Mouse (Mus musculus) spleen, adult 2 months (tissue): Measurements from ENCODE around the gene Stt3b. TPM values are rescaled to one million over a fixed set of nuclear protein-coding genes. Genes with fewer than 3 reads are reported as not detected.
A peak's percentile ranks its signal among the peaks of the same experiment; 100 is the strongest.

Experiments
- DNase-seq, 2 experiments: peaks; one replicate each; pipeline versions ENCODE4 v3.0.0 to v3.0.0-alpha.2; 2012 to 2021; ENCODE audit warnings: low spot score in 2 of 2, low read depth in 1 of 2
- H3K27ac ChIP-seq: fragments of 200-500 bp; 2 replicates; pipeline ENCODE4 v1.5.1; 2012; ENCODE audit warnings: low read length, inconsistent platforms; ENCODE audit not compliant: insufficient read depth
- H3K27me3 ChIP-seq: fragments of 200-500 bp; 2 replicates; pipeline ENCODE4 v1.6.1; 2012; ENCODE audit warnings: mild to moderate bottlenecking, moderate library complexity, low read length, inconsistent platforms; ENCODE audit not compliant: control insufficient read depth, insufficient read depth
- H3K36me3 ChIP-seq: fragments of 200-500 bp; 2 replicates; pipeline ENCODE4 v1.6.1; 2012; ENCODE audit warnings: mild to moderate bottlenecking, low read length, inconsistent platforms; ENCODE audit not compliant: control insufficient read depth, insufficient read depth
- H3K4me1 ChIP-seq: fragments of 200-500 bp; 2 replicates; pipeline ENCODE4 v1.6.1; 2011; ENCODE audit warnings: inconsistent platforms; ENCODE audit not compliant: control insufficient read depth, insufficient read depth, insufficient read length
- H3K4me3 ChIP-seq: fragments of 200-500 bp; 2 replicates; pipeline ENCODE4 v1.5.1; 2011; ENCODE audit warnings: mild to moderate bottlenecking, inconsistent platforms; ENCODE audit not compliant: insufficient read depth, insufficient read length; ENCODE audit errors: extremely low read depth
- CTCF ChIP-seq: fragments of 200-500 bp; IDR thresholded peaks from 2 replicates; pipeline ENCODE4 v1.5.1; 2011; ENCODE audit warnings: mild to moderate bottlenecking, inconsistent platforms; ENCODE audit not compliant: insufficient read depth, insufficient read length, insufficient replicate concordance; ENCODE audit errors: extremely low read depth
- POLR2A ChIP-seq: fragments of 200-500 bp; IDR thresholded peaks from 2 replicates; pipeline ENCODE4 v1.6.1; 2011; ENCODE audit warnings: low read depth, low read length, inconsistent platforms
- WGBS: fragments of 180-500 bp; shearing (Covaris S2); methylation state at CpG from one replicate; pipeline ENCODE4 v1.1.7; 2018; 5-methylcytosine and 5-hydroxymethylcytosine counted together
- polyA plus RNA-seq: library from polyadenylated mRNA; depleted of rRNA; stranded (reverse); fragments of >200 nt; gene quantifications from 2 replicates; pipeline ENCODE4 v1.2.3, GENCODE M21; 2012

The Stt3b gene
- polyA plus RNA-seq, 1 experiment: 33.5 TPM

DNA sequence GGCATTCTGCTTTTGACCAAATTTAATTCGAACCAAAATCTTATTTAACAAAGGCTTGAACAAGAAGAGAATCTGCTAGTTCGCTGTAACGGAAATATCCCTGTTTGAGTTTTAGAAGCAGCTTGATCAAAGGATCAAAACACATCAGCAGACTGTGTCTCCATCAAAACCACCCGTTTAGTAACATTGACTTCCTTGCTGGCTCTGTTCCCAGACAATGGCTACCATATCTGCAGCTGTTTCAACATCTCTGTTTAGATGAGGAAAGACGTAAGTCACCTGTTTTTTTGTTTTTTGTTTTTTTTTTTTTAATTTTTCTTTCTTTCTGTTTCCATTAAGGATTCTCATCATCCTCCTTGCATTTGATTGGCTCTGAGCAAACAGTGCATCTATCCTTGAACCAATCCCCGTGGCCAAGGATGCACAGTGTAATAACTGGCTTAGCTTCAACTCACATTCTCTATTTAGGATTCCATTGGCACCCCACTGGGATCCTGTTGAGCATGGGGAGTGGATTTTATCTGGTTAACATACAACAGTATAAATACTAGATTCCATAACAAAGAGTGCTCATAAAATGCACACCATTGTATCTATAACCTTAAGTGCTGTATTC lies 20.7 kb upstream of the Stt3b start:
- no peak for DNase-seq
- Histone ChIP-seq H3K4me3 (no peak overlapping the region), H3K36me3 (no peaks in the 10 kb centered on the region), H3K4me1 (no peaks in the 10 kb centered on the region), H3K27ac (no peak overlapping the region), H3K27me3 (no peaks in the 10 kb centered on the region)
- 43% methylated on average over 6 of the region's 6 CpGs for WGBS
- TF ChIP-seq CTCF: no peak
- no peak for TF ChIP-seq POLR2A

DNA sequence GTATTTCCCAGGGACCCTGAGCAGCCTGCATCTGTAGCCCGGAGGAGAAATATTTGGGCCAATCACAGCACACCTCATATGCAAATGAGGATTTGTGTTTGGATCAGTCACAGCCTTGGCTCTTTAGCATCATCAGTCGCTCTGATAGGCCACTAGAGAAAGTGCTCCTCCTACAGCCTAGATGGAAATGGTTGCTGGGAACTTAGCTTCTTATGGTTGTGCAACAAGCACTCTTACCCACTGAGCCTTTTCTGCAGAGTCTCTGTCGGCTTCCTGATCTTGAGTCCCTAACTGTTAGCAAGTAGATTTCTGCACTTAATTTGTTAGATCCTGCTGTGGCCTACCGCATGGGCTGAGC lies 16.3 kb upstream of the Stt3b start:
- no peaks in the 10 kb centered on the region for H3K36me3 ChIP-seq
- no peaks in the 10 kb centered on the region for H3K27me3 ChIP-seq
- H3K4me3 ChIP-seq: no peak overlapping the region
- 87% methylated on average over 4 of the region's 4 CpGs for WGBS
- DNase-seq: no peak
- no peak for TF ChIP-seq CTCF
- no peak for TF ChIP-seq POLR2A
- H3K4me1 ChIP-seq: no peaks in the 10 kb centered on the region; the same call in 1 of the 2 replicates
- peak overlapping the region; percentile 54; the same call in 1 of the 2 replicates for H3K27ac ChIP-seq

DNA sequence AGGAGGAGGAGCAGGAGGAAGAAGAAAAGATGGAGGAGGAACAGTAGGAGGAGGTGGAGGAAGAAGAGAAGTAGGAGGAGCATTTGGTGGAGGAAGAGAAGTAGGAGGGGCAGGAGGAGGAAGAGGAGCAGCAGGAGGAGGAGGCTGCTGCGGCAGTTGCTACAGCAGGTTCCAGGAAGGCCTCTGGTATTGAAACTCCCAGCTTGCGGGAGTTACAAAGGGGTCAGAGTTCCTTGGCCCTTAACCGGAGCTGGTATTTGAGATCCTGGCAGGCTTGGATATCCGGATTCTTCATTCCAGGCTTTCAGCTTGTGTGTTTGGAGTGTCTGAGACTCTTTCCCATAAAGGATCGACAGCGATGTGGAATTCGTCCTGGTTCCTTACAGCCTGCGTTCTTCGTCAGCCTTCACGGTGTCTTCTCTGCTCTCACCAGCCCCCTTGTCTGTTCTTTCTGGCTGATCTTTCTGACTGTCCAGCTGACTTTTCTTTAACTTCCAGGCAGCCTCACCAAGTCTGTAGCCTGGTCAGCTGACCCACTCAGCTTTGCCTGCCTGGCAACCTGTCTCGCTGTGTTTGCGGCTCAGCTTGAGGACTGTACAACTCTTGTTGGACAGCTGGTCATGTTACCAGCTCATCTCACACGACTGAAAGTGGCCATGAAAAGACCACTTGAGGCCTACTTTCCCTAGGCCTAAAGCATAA lies 15.8 kb upstream of the Stt3b start:
- H3K27me3 ChIP-seq: no peaks in the 10 kb centered on the region
- no peaks in the 10 kb centered on the region for H3K36me3 ChIP-seq
- no peaks in the 10 kb centered on the region; the same call in 1 of the 2 replicates for H3K4me1 ChIP-seq
- no peak for DNase-seq
- WGBS: 87% methylated on average over 13 of the region's 13 CpGs
- H3K27ac ChIP-seq: peak overlapping the region; percentile 54
- TF ChIP-seq POLR2A: no peak
- TF ChIP-seq CTCF: no peak
- H3K4me3 ChIP-seq: no peak overlapping the region

DNA sequence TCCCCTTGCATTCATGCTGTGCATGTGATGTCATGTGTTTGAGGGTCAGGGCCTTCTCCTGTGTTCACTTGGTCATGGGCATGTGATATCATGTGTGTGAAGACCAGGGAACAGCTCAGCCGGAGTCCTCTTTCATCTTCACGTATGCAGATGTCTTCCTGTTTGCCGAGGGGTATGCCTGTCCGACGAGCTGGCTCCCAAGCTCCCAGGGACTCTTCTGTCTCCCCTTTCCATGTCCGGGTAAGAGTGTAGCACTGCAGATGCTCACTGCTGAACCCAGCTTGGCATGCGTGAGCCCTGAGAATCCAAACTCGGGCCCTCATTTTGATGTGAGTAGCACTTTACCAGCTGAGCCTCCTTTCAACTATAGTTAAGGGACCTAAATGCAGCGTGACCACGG lies 13.4 kb upstream of the Stt3b start:
- H3K36me3 ChIP-seq: no peaks in the 10 kb centered on the region
- 86% methylated on average over 10 of the region's 10 CpGs for whole genome bisulfite sequencing
- no peak for DNase-seq
- no peak overlapping the region for H3K27ac ChIP-seq
- no peaks in the 10 kb centered on the region for H3K27me3 ChIP-seq
- TF ChIP-seq CTCF (no peak), POLR2A (no peak)
- no peak overlapping the region for H3K4me3 ChIP-seq
- no peaks in the 10 kb centered on the region; the same call in 1 of the 2 replicates for H3K4me1 ChIP-seq

GRCm38 (mm10) chr9:115322385-115322784 lies 12.2 kb upstream of the Stt3b start:
- H3K4me3 ChIP-seq: no peak overlapping the region
- H3K4me1 ChIP-seq: no peaks in the 10 kb centered on the region; the same call in 1 of the 2 replicates
- H3K27me3 ChIP-seq: no peaks in the 10 kb centered on the region
- DNase-seq: no peak
- no peaks in the 10 kb centered on the region for H3K36me3 ChIP-seq
- TF ChIP-seq POLR2A: no peak
- TF ChIP-seq CTCF: no peak
- WGBS: 89% methylated on average over 6 of the region's 6 CpGs
- H3K27ac ChIP-seq: no peak overlapping the region

GRCm38 (mm10) chr9:115321052-115321451 lies 10.8 kb upstream of the Stt3b start:
- no peaks in the 10 kb centered on the region for H3K36me3 ChIP-seq
- H3K27me3 ChIP-seq: no peaks in the 10 kb centered on the region
- WGBS: 87% methylated on average over 6 of the region's 6 CpGs
- DNase-seq: no peak
- no peak overlapping the region for H3K4me3 ChIP-seq
- H3K27ac ChIP-seq: no peak overlapping the region
- no peaks in the 10 kb centered on the region; the same call in 1 of the 2 replicates for H3K4me1 ChIP-seq
- TF ChIP-seq CTCF: no peak
- no peak for TF ChIP-seq POLR2A

- Histone ChIP-seq H3K4me3 (no peak overlapping the region), H3K4me1 (no peaks in the 10 kb centered on the region; the same call in 1 of the 2 replicates), H3K36me3 (no peaks in the 10 kb centered on the region), H3K27me3 (no peaks in the 10 kb centered on the region), H3K27ac (no peak overlapping the region)
- TF ChIP-seq POLR2A (no peak), CTCF (no peak)
- 87% methylated on average over 4 of the region's 4 CpGs for WGBS
- DNase-seq: no peak
Observed at GRCm38 (mm10) chr9:115320156-115320555, 9.9 kb upstream of the Stt3b start.
